ENCODE assay signal across 26 mouse cellular contexts in the genomic region with DNA sequence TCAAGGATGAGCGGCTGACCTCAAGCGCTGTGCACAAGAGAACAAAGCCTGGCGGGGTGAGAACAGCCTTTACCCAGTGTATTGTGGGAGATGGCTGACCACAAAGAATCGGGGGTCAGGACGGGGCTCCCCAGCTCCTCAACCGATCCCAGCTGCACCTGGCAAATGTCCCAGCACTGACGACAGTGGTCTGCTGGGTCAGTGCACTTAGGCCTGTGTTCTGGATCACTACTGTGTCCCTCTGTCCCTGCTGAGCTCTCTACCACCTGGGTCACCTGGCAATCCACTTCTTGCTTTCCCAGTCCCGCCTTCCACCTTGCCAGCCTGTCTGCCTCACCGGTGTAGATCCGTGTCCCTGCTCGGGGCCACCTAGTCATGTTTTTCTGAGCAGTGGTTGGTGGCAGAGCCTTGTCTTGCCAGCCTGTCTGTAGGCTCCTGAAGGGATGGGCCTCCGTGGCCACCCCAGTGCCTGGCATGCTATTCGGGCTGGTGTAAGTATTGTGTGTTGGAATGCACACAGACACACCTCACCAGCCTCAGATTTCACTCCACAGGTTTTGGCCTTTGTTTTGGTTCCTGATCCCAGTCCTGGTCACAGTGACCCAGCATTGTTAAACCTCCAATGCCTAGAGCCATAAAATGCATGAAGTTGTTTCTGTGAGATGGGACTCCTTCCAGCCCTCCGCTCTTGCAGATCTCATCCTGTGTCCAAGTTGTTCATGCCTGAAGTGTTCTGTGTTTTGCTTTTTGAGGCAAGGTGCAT. TPM values are rescaled to one million over a fixed set of nuclear protein-coding genes. Genes with fewer than 3 reads are reported as not detected.
DNase-seq lines count a peak whose midpoint lies in the region; ATAC-seq and TF ChIP-seq lines count a peak whose summit lies in the region.
"Had no signal": no experiment of that assay in that cellular context is flagged by ENCODE, and none has a peak within 500 bp of the region (broad histone marks: within the 10 kb centered on the region; RNA-seq: fewer than 3 reads in every experiment).

No protein-coding gene starts in this region.

- no peaks in the 10 kb centered on the region for H3K79me2 ChIP-seq in MEL (ENCODE audit: control insufficient read depth, insufficient read depth, low read length, poor library complexity)

- H3K4me3 ChIP-seq in heart, embryonic 15.5 days, result no peak overlapping the region
- H3K4me3 ChIP-seq in kidney, postnatal 0 days (replicated peaks; ENCODE audit: low read depth, low read length), result no peak overlapping the region
- H3K4me3 ChIP-seq in MEL (ENCODE audit: control insufficient read depth in 1 of 2, insufficient read depth in 1 of 2, low read depth in 2 of 2, low read length in 2 of 2), result no peak overlapping the region
- H3K4me3 ChIP-seq: forebrain, embryonic 13.5 days; hindbrain, embryonic 12.5 days; limb, embryonic 15.5 days; liver, embryonic 15.5 days had no signal

- TF ChIP-seq EP300 in MEL (IDR thresholded peaks at IDR 0.05; ENCODE audit: low read depth in 1 of 2, low read length in 2 of 2), result no peak

- intact Hi-C loops in heart, postnatal 25 days (cut with DNase I), result no loop called here

- peaks cover 40% of the 10 kb centered on the region for H3K36me3 ChIP-seq in heart, embryonic 15.5 days
- peaks cover 40% of the 10 kb centered on the region for H3K36me3 ChIP-seq in kidney, postnatal 0 days (ENCODE audit: insufficient read depth, low read length)
- H3K36me3 ChIP-seq in MEL (ENCODE audit: control insufficient read depth in 1 of 2, insufficient read depth in 2 of 2, low read length in 2 of 2), result peaks cover 0 to 8% of the 10 kb centered on the region in 2 experiments; a peak in 2 of 4 replicates

- ATAC-seq in heart, embryonic 15.5 days (replicated peaks; ENCODE audit: insufficient number of reproducible peaks, insufficient read depth, low FRiP score, low read depth), result no peak
- ATAC-seq in kidney, postnatal 0 days (replicated peaks; ENCODE audit: low FRiP score, low read depth), result peak; percentile 25; the same call in 1 of the 2 replicates
- ATAC-seq: forebrain, embryonic 13.5 days had no signal

- peaks cover 25% of the 10 kb centered on the region for H3K4me1 ChIP-seq in heart, embryonic 15.5 days (replicated peaks)
- peaks cover 11% of the 10 kb centered on the region for H3K4me1 ChIP-seq in kidney, postnatal 0 days (replicated peaks; ENCODE audit: insufficient read depth, low read length)
- no peaks in the 10 kb centered on the region for H3K4me1 ChIP-seq in MEL (ENCODE audit: control insufficient read depth in 1 of 2, insufficient read depth in 2 of 2, low read length in 2 of 2)
- H3K4me1 ChIP-seq: forebrain, embryonic 13.5 days; hindbrain, embryonic 12.5 days; liver, embryonic 15.5 days had no signal

- no peak for DNase-seq in heart, postnatal 25 days (ENCODE audit: low spot score)
- DNase-seq in kidney, postnatal 0 days (ENCODE audit: low spot score), result no peak
- DNase-seq in kidney, postnatal 14 days, result no peak
- DNase-seq in MEL (ENCODE audit: low read depth, low spot score) (no peak), ZHBTc4 (ENCODE audit: low read depth, low spot score) (peak; percentile 54)
- no peak for DNase-seq in layer of hippocampus, postnatal 14 days (ENCODE audit: low spot score in 2 of 2)
- DNase-seq in lung, postnatal 14 days, result no peak
- DNase-seq: adrenal gland, postnatal 25 days; cerebellum, adult 11-12 months; cerebellum, postnatal 36 days; gastrocnemius, postnatal 36 days; layer of hippocampus, postnatal 36 days; right cerebral cortex, postnatal 25 days had no signal

- no peak for TF ChIP-seq CTCF in kidney, postnatal 0 days (IDR thresholded peaks at IDR 0.05; ENCODE audit: low read depth)
- TF ChIP-seq CTCF in MEL (IDR thresholded peaks at IDR 0.05 in 2 of 3, conservative IDR thresholded peaks at IDR 0.05 in 1 of 3; ENCODE audit: control insufficient read depth in 1 of 3, insufficient read depth in 1 of 3, low read depth in 2 of 3, low read length in 3 of 3, poor library complexity in 1 of 3, severe bottlenecking in 1 of 3), result no peak

- no peak overlapping the region for H3K4me2 ChIP-seq in heart, embryonic 15.5 days
- H3K4me2 ChIP-seq in kidney, postnatal 0 days (ENCODE audit: low read length), result no peak overlapping the region
- H3K4me2 ChIP-seq: forebrain, embryonic 13.5 days; hindbrain, embryonic 12.5 days; limb, embryonic 15.5 days; liver, embryonic 15.5 days; midbrain, embryonic 11.5 days had no signal

- no peak for TF ChIP-seq RAD21 in MEL (IDR thresholded peaks at IDR 0.05; ENCODE audit: low read depth, low read length)

- peak in 1 of 2 experiments; percentile 37; a peak in 1 of 4 replicates for TF ChIP-seq POLR2A in MEL (IDR thresholded peaks at IDR 0.05; ENCODE audit: control insufficient read depth in 1 of 2, insufficient read depth in 1 of 2, low read depth in 1 of 2, low read length in 2 of 2, poor library complexity in 1 of 2)

- H3K9ac ChIP-seq in heart, embryonic 15.5 days, result no peak overlapping the region
- H3K9ac ChIP-seq in kidney, postnatal 0 days (ENCODE audit: low read depth, low read length), result no peak overlapping the region
- H3K9ac ChIP-seq in MEL (ENCODE audit: control insufficient read depth, low read depth, low read length, poor library complexity, severe bottlenecking), result no peak overlapping the region
- H3K9ac ChIP-seq: forebrain, embryonic 13.5 days; hindbrain, embryonic 12.5 days; limb, embryonic 15.5 days; liver, embryonic 15.5 days had no signal

- H3K27me3 ChIP-seq in heart, embryonic 15.5 days, result 0 out of 2 replicates have a peak, but pooled peaks cover 3% of the 10 kb centered on the region
- no peaks in the 10 kb centered on the region for H3K27me3 ChIP-seq in kidney, postnatal 0 days (ENCODE audit: insufficient read depth, low read length)
- no peaks in the 10 kb centered on the region for H3K27me3 ChIP-seq in MEL (ENCODE audit: control insufficient read depth in 1 of 2, insufficient read depth in 2 of 2, low read length in 2 of 2)
- H3K27me3 ChIP-seq: forebrain, embryonic 13.5 days; hindbrain, embryonic 12.5 days; liver, embryonic 15.5 days had no signal

- WGBS in heart, embryonic 15.5 days, result 82% methylated on average over 14 of the region's 14 CpGs
- 64% methylated on average over 14 of the region's 14 CpGs for WGBS in kidney, postnatal 0 days

- H3K27ac ChIP-seq in heart, embryonic 15.5 days, result peak overlapping the region; percentile 2; the same call in 1 of the 2 replicates
- H3K27ac ChIP-seq in kidney, postnatal 0 days, result peak overlapping the region; percentile 57; the same call in 1 of the 2 replicates
- no peak overlapping the region for H3K27ac ChIP-seq in MEL (ENCODE audit: control insufficient read depth, low read depth, low read length)
- H3K27ac ChIP-seq: forebrain, embryonic 13.5 days; hindbrain, embryonic 12.5 days; limb, embryonic 15.5 days; liver, embryonic 15.5 days had no signal

- H3K9me3 ChIP-seq in heart, embryonic 15.5 days (replicated peaks), result no peaks in the 10 kb centered on the region
- no peaks in the 10 kb centered on the region for H3K9me3 ChIP-seq in kidney, postnatal 0 days (replicated peaks; ENCODE audit: low read length)
- no peaks in the 10 kb centered on the region for H3K9me3 ChIP-seq in MEL (replicated peaks; ENCODE audit: insufficient read depth, low read length)
- H3K9me3 ChIP-seq: forebrain, embryonic 13.5 days; hindbrain, embryonic 12.5 days; limb, embryonic 15.5 days; liver, embryonic 15.5 days had no signal

RNA-seq across cellular contexts. Expression of a gene that starts 4.4 kb away (rescaled TPM):
- polyA plus RNA-seq in heart, embryonic 15.5 days (2015; fragmentation: Nextera tagmentation; extraction: Ambion mirVana), result not detected in 2 replicates
- not detected for total RNA-seq in heart, postnatal 25 days (2021)
- 0.13 and 0.19 TPM in 2 replicates for polyA plus RNA-seq in kidney, postnatal 0 days (2015; fragmentation: Nextera tagmentation; extraction: Ambion mirVana)
- total RNA-seq in MEL (2012; rRNA removed), result not detected in 2 replicates
- under 1 TPM in 1 of 2 experiments, not detected in 1; 0.18 TPM for polyA plus RNA-seq in MEL (2012; ENCODE audit: insufficient read depth in 1 of 2, insufficient read length in 2 of 2, low read depth in 1 of 2, low replicate concordance in 2 of 2, missing spikeins in 1 of 2)
- not detected for total RNA-seq in layer of hippocampus, postnatal 14 days (2021)
- total RNA-seq: adrenal gland, postnatal 25 days; gastrocnemius, postnatal 36 days; layer of hippocampus, postnatal 36 days; left cerebral cortex, postnatal 25 days had no signal
- polyA plus RNA-seq: frontal cortex, adult 2 months; heart, embryonic 16.5 days; hindbrain, embryonic 12.5 days; liver, embryonic 15.5 days; lung, embryonic 16.5 days; midbrain, embryonic 11.5 days; neural tube, embryonic 14.5 days; stomach, embryonic 16.5 days; thymus, postnatal 0 days had no signal

RNA-seq across cellular contexts. Expression of a gene that starts 14.3 kb away (rescaled TPM):
- polyA plus RNA-seq in heart, embryonic 15.5 days (2015; fragmentation: Nextera tagmentation; extraction: Ambion mirVana), result 141 and 177 TPM in 2 replicates
- total RNA-seq in heart, postnatal 25 days (2021), result 100 to 1,000 TPM in 1 of 2 experiments, 10 to 100 TPM in 1; 98.7 to 104 TPM
- polyA plus RNA-seq in kidney, postnatal 0 days (2015; fragmentation: Nextera tagmentation; extraction: Ambion mirVana), result 234 and 259 TPM in 2 replicates
- 350 and 385 TPM in 2 replicates for total RNA-seq in MEL (2012; rRNA removed)
- polyA plus RNA-seq in MEL (2012; ENCODE audit: insufficient read depth in 1 of 2, insufficient read length in 2 of 2, low read depth in 1 of 2, low replicate concordance in 2 of 2, missing spikeins in 1 of 2), result 100 to 1,000 TPM; 214 to 417 TPM
- 100 to 1,000 TPM; 122 to 126 TPM for total RNA-seq in layer of hippocampus, postnatal 14 days (2021)

RNA-seq across cellular contexts. Expression of a gene that starts 32.5 kb away (rescaled TPM):
- not detected in 2 replicates for polyA plus RNA-seq in heart, embryonic 15.5 days (2015; fragmentation: Nextera tagmentation; extraction: Ambion mirVana)
- total RNA-seq in heart, postnatal 25 days (2021), result not detected
- polyA plus RNA-seq in kidney, postnatal 0 days (2015; fragmentation: Nextera tagmentation; extraction: Ambion mirVana), result 0.21 TPM in 1 of 2 replicates, not detected in the other
- total RNA-seq in MEL (2012; rRNA removed), result 0.23 and 0.62 TPM in 2 replicates
- polyA plus RNA-seq in MEL (2012; ENCODE audit: insufficient read depth in 1 of 2, insufficient read length in 2 of 2, low read depth in 1 of 2, low replicate concordance in 2 of 2, missing spikeins in 1 of 2), result 1 to 10 TPM in 1 of 2 experiments, not detected in 1; 1.2 TPM
- total RNA-seq in layer of hippocampus, postnatal 14 days (2021), result not detected
- total RNA-seq: adrenal gland, postnatal 25 days; layer of hippocampus, postnatal 36 days; left cerebral cortex, postnatal 25 days had no signal
- polyA plus RNA-seq: forebrain, embryonic 13.5 days; heart, embryonic 16.5 days; hindbrain, embryonic 12.5 days; liver, embryonic 15.5 days; lung, embryonic 16.5 days; midbrain, embryonic 11.5 days; neural tube, embryonic 14.5 days had no signal

RNA-seq across cellular contexts. Expression of a gene that starts 32.6 kb away (rescaled TPM):
- polyA plus RNA-seq in heart, embryonic 15.5 days (2015; fragmentation: Nextera tagmentation; extraction: Ambion mirVana), result 33.5 and 43.0 TPM in 2 replicates
- total RNA-seq in heart, postnatal 25 days (2021), result 10 to 100 TPM; 45.2 to 48.8 TPM
- 38.3 and 41.2 TPM in 2 replicates for polyA plus RNA-seq in kidney, postnatal 0 days (2015; fragmentation: Nextera tagmentation; extraction: Ambion mirVana)
- 37.5 and 41.4 TPM in 2 replicates for total RNA-seq in MEL (2012; rRNA removed)
- polyA plus RNA-seq in MEL (2012; ENCODE audit: insufficient read depth in 1 of 2, insufficient read length in 2 of 2, low read depth in 1 of 2, low replicate concordance in 2 of 2, missing spikeins in 1 of 2), result 10 to 100 TPM in 1 of 2 experiments, not detected in 1; 89.8 TPM
- total RNA-seq in layer of hippocampus, postnatal 14 days (2021), result 100 to 1,000 TPM; 109 to 110 TPM

RNA-seq across cellular contexts. Expression of a gene that starts 43.8 kb away (rescaled TPM):
- polyA plus RNA-seq in heart, embryonic 15.5 days (2015; fragmentation: Nextera tagmentation; extraction: Ambion mirVana), result 34.8 and 39.5 TPM in 2 replicates
- total RNA-seq in heart, postnatal 25 days (2021), result 100 to 1,000 TPM; 102 to 117 TPM
- 26.1 TPM in 2 replicates for polyA plus RNA-seq in kidney, postnatal 0 days (2015; fragmentation: Nextera tagmentation; extraction: Ambion mirVana)
- 22.0 and 29.6 TPM in 2 replicates for total RNA-seq in MEL (2012; rRNA removed)
- 10 to 100 TPM in 1 of 2 experiments, not detected in 1; 50.9 TPM for polyA plus RNA-seq in MEL (2012; ENCODE audit: insufficient read depth in 1 of 2, insufficient read length in 2 of 2, low read depth in 1 of 2, low replicate concordance in 2 of 2, missing spikeins in 1 of 2)
- 1,000 to 10,000 TPM; 1,264 to 1,291 TPM for total RNA-seq in layer of hippocampus, postnatal 14 days (2021)
